Mouse (Mus musculus) intestine, postnatal 0 days (tissue): ENCODE results near the gene Kcnn1. TPM values are rescaled to one million over a fixed set of nuclear protein-coding genes. Genes with fewer than 3 reads are reported as not detected.
"Not testable (repeated sequence)": the region's sequence is repeated elsewhere in the genome, so short reads cannot be mapped to it uniquely, and the experiment has no call there.

ENCODE experiments used
- ATAC-seq: fragments of 200-750 bp; cut with Nextera tagmentation; 2 replicates; pipeline ENCODE4 v1.8.0; 2017; ENCODE audit warnings: mild to moderate bottlenecking, moderate TSS enrichment, moderate library complexity
- H3K27ac ChIP-seq: fragments of 300-500 bp; sonication (generic); 2 replicates; pipeline ENCODE4 v1.5.1; 2014; ENCODE audit warnings: mild to moderate bottlenecking, low read depth, low read length, moderate library complexity
- H3K27me3 ChIP-seq: fragments of 300-500 bp; sonication (generic); replicated peaks from 2 replicates; pipeline ENCODE4 v1.6.1; 2014; ENCODE audit warnings: low read length, mixed read lengths; ENCODE audit not compliant: control insufficient read depth, insufficient read depth
- H3K36me3 ChIP-seq: fragments of 300-500 bp; sonication (generic); 2 replicates; pipeline ENCODE4 v1.6.1; 2014; ENCODE audit warnings: mild to moderate bottlenecking, moderate library complexity; ENCODE audit not compliant: control insufficient read depth, insufficient read depth
- H3K4me1 ChIP-seq: fragments of 300-500 bp; sonication (generic); replicated peaks from 2 replicates; pipeline ENCODE4 v1.6.1; 2014; ENCODE audit warnings: antibody characterized with exemption, low read length, mixed read lengths; ENCODE audit not compliant: control insufficient read depth, insufficient read depth
- H3K4me2 ChIP-seq: fragments of 300-500 bp; sonication (generic); replicated peaks from 2 replicates; pipeline ENCODE4 v1.6.1; 2014; ENCODE audit warnings: low read depth, mild to moderate bottlenecking, moderate library complexity
- H3K4me3 ChIP-seq: fragments of 300-500 bp; sonication (generic); 2 replicates; pipeline ENCODE4 v1.5.1; 2014; ENCODE audit warnings: low read depth, low read length
- H3K9ac ChIP-seq: fragments of 300-500 bp; sonication (generic); 2 replicates; pipeline ENCODE4 v1.6.1; 2014; ENCODE audit warnings: mild to moderate bottlenecking, low read depth, low read length
- H3K9me3 ChIP-seq: fragments of 300-500 bp; sonication (generic); 2 replicates; pipeline ENCODE4 v1.6.1; 2016; ENCODE audit warnings: mixed run types; ENCODE audit not compliant: control insufficient read depth
- CTCF ChIP-seq: sonication (generic); IDR thresholded peaks from 2 replicates; pipeline ENCODE4 v1.5.1; 2016; ENCODE audit warnings: low read depth, mild to moderate bottlenecking, control low read depth, antibody characterized with exemption, moderate library complexity
- WGBS: fragments of 180-500 bp; shearing (Covaris S2); extraction: QIAGEN DNeasy Blood & Tissue Kit; methylation state at CpG from one replicate; pipeline ENCODE4 v1.1.7; 2014; 5-methylcytosine and 5-hydroxymethylcytosine counted together
- polyA plus RNA-seq: library from polyadenylated mRNA; unstranded; fragments of >200 nt; fragmentation: Nextera tagmentation; extraction: Ambion mirVana; gene quantifications from 2 replicates; pipeline ENCODE4 v1.2.1, GENCODE M21; 2015

The Kcnn1 gene
- polyA plus RNA-seq, 1 experiment from 2014 or later = 0.30 TPM

GRCm38 (mm10) chr8:70833018-70833482 lies 30.0 kb downstream of the Kcnn1 start:
- TF ChIP-seq CTCF = no peak
- Histone ChIP-seq H3K27ac (no peak overlapping the region), H3K4me1 (no peaks in the 10 kb centered on the region), H3K4me2 (no peak overlapping the region), H3K9me3 (no peaks in the 10 kb centered on the region), H3K36me3 (peaks cover 15% of the 10 kb centered on the region; the same call in 1 of the 2 replicates), H3K27me3 (no peaks in the 10 kb centered on the region), H3K4me3 (no peak overlapping the region), H3K9ac (no peak overlapping the region)
- WGBS = 56% methylated on average over 9 of the region's 9 CpGs
- 0 out of 2 replicates have a peak, but pooled peaks have one; percentile 7 for ATAC-seq

GRCm38 (mm10) chr8:70832371-70832770 lies 30.7 kb downstream of the Kcnn1 start:
- ATAC-seq = no peak
- WGBS = 75% methylated on average over 11 of the region's 11 CpGs
- no peak overlapping the region for H3K4me3 ChIP-seq

GRCm38 (mm10) chr8:70831517-70831916 lies 31.5 kb downstream of the Kcnn1 start:
- no peak overlapping the region for H3K4me3 ChIP-seq
- no peak for TF ChIP-seq CTCF
- no peak for ATAC-seq
- no peak overlapping the region for H3K27ac ChIP-seq
- no peaks in the 10 kb centered on the region for H3K27me3 ChIP-seq
- no peaks in the 10 kb centered on the region for H3K9me3 ChIP-seq
- peaks cover 10% of the 10 kb centered on the region; the same call in 1 of the 2 replicates for H3K36me3 ChIP-seq
- no peak overlapping the region for H3K9ac ChIP-seq
- no peaks in the 10 kb centered on the region for H3K4me1 ChIP-seq
- 72% methylated on average over 8 of the region's 8 CpGs for WGBS
- H3K4me2 ChIP-seq = no peak overlapping the region

More at GRCm38 (mm10) chr8:70832371-70832770, 30.7 kb downstream of the Kcnn1 start:
- Histone ChIP-seq H3K9me3 (no peaks in the 10 kb centered on the region), H3K9ac (no peak overlapping the region), H3K27me3 (no peaks in the 10 kb centered on the region), H3K27ac (no peak overlapping the region), H3K4me1 (no peaks in the 10 kb centered on the region), H3K4me2 (no peak overlapping the region), H3K36me3 (peaks cover 15% of the 10 kb centered on the region; the same call in 1 of the 2 replicates)
- TF ChIP-seq CTCF = no peak

GRCm38 (mm10) chr8:70827796-70828195 lies 35.3 kb downstream of the Kcnn1 start:
- 70% methylated on average over 1 of the region's 1 CpGs for WGBS
- Histone ChIP-seq H3K27ac (no peak overlapping the region), H3K27me3 (no peaks in the 10 kb centered on the region), H3K4me3 (no peak overlapping the region), H3K36me3 (no peaks in the 10 kb centered on the region), H3K4me1 (no peaks in the 10 kb centered on the region), H3K4me2 (no peak overlapping the region), H3K9ac (no peak overlapping the region), H3K9me3 (no peaks in the 10 kb centered on the region)
- ATAC-seq = no peak
- TF ChIP-seq CTCF = no peak

- H3K9ac ChIP-seq = no peak overlapping the region
- ATAC-seq = no peak
- H3K4me2 ChIP-seq = no peak overlapping the region
- WGBS = 91% methylated on average over 2 of the region's 2 CpGs
- no peaks in the 10 kb centered on the region for H3K9me3 ChIP-seq
- no peak overlapping the region for H3K27ac ChIP-seq
- peak; percentile 37 for TF ChIP-seq CTCF
- H3K27me3 ChIP-seq = no peaks in the 10 kb centered on the region
- H3K4me3 ChIP-seq = no peak overlapping the region
- H3K4me1 ChIP-seq = no peaks in the 10 kb centered on the region
- H3K36me3 ChIP-seq = no peaks in the 10 kb centered on the region
Observed at GRCm38 (mm10) chr8:70827010-70827409, 36.0 kb downstream of the Kcnn1 start.

GRCm38 (mm10) chr8:70825816-70826215 lies 37.2 kb downstream of the Kcnn1 start:
- Histone ChIP-seq H3K36me3 (no peaks in the 10 kb centered on the region), H3K4me2 (no peak overlapping the region), H3K27ac (no peak overlapping the region), H3K9ac (no peak overlapping the region), H3K4me1 (no peaks in the 10 kb centered on the region), H3K27me3 (no peaks in the 10 kb centered on the region), H3K9me3 (no peaks in the 10 kb centered on the region), H3K4me3 (no peak overlapping the region)
- no peak for ATAC-seq
- TF ChIP-seq CTCF = no peak
- 78% methylated on average over 8 of the region's 8 CpGs for WGBS

- ATAC-seq = no peak
- WGBS = 85% methylated on average over 7 of the region's 7 CpGs
- Histone ChIP-seq H3K9ac (no peak overlapping the region), H3K27me3 (0 out of 2 replicates have a peak, but pooled peaks cover 2% of the 10 kb centered on the region), H3K4me3 (no peak overlapping the region), H3K9me3 (no peaks in the 10 kb centered on the region), H3K36me3 (no peaks in the 10 kb centered on the region), H3K4me1 (no peaks in the 10 kb centered on the region), H3K4me2 (no peak overlapping the region), H3K27ac (no peak overlapping the region)
- TF ChIP-seq CTCF = no peak
Observed at GRCm38 (mm10) chr8:70823802-70824201, 39.3 kb downstream of the Kcnn1 start.

GRCm38 (mm10) chr8:70822594-70822993 lies 40.5 kb downstream of the Kcnn1 start:
- not testable (repeated sequence) for H3K36me3 ChIP-seq, ATAC-seq, H3K9me3 ChIP-seq

More at GRCm38 (mm10) chr8:70822594-70822993, 40.5 kb downstream of the Kcnn1 start:
- not testable (repeated sequence) for H3K4me1 ChIP-seq, H3K9ac ChIP-seq, H3K27ac ChIP-seq, H3K4me3 ChIP-seq, H3K27me3 ChIP-seq, H3K4me2 ChIP-seq
- WGBS = 89% methylated on average over 3 of the region's 3 CpGs
